Mouse (Mus musculus) MEL (cell line): ENCODE results near the gene Serpina3j.
"Not testable (repeated sequence)": the region's sequence is repeated elsewhere in the genome, so short reads cannot be mapped to it uniquely, and the experiment has no call there.

Experiments
- BHLHE40 ChIP-seq: IDR thresholded peaks from 2 replicates; pipeline ENCODE4 v1.6.1; 2012; ENCODE audit warnings: low read depth, mild to moderate bottlenecking, inconsistent platforms, low read length, improper control_type of control experiment, borderline replicate concordance
- CHD2 ChIP-seq: IDR thresholded peaks from 2 replicates; pipeline ENCODE4 v1.6.1; 2011; ENCODE audit warnings: low read length, improper control_type of control experiment
- CTCF ChIP-seq, 3 experiments: IDR thresholded peaks in 2 of 3; conservative IDR thresholded peaks in 1 of 3; 2 replicates each; pipeline ENCODE4 v1.5.1; 2011 to 2012; ENCODE audit warnings: low read length in 3 of 3, low read depth in 2 of 3, mild to moderate bottlenecking in 2 of 3, improper control_type of control experiment in 1 of 3, inconsistent platforms in 1 of 3, mixed read lengths in 1 of 3, moderate library complexity in 1 of 3; ENCODE audit not compliant: control insufficient read depth in 1 of 3, insufficient read depth in 1 of 3, poor library complexity in 1 of 3, severe bottlenecking in 1 of 3
- EP300 ChIP-seq, 2 experiments: IDR thresholded peaks; 2 replicates each; pipeline ENCODE4 v1.6.1; 2011; ENCODE audit warnings: improper control_type of control experiment in 2 of 2, low read length in 2 of 2, low read depth in 1 of 2, mild to moderate bottlenecking in 1 of 2
- MAFK ChIP-seq: IDR thresholded peaks from 2 replicates; pipeline ENCODE4 v1.6.1; 2011; ENCODE audit warnings: low read depth, mild to moderate bottlenecking, low read length, improper control_type of control experiment, borderline replicate concordance
- MEF2A ChIP-seq: IDR thresholded peaks from 2 replicates; pipeline ENCODE4 v1.6.1; 2014; ENCODE audit warnings: low read depth, mild to moderate bottlenecking, inconsistent platforms, low read length, improper control_type of control experiment; ENCODE audit not compliant: poor library complexity, insufficient replicate concordance, severe bottlenecking; ENCODE audit errors: extremely low read depth
- MYB ChIP-seq: IDR thresholded peaks from 2 replicates; pipeline ENCODE4 v1.6.1; 2011; ENCODE audit warnings: mild to moderate bottlenecking, low read depth, low read length, improper control_type of control experiment
- MYC ChIP-seq: IDR thresholded peaks from 2 replicates; pipeline ENCODE4 v1.6.1; 2011; ENCODE audit warnings: low read depth, mild to moderate bottlenecking, low read length, improper control_type of control experiment, moderate library complexity
- NRF1 ChIP-seq: IDR thresholded peaks from 2 replicates; pipeline ENCODE4 v1.6.1; 2014; ENCODE audit warnings: low read depth, mild to moderate bottlenecking, inconsistent platforms, low read length, improper control_type of control experiment, moderate library complexity; ENCODE audit not compliant: poor library complexity, insufficient read depth, severe bottlenecking
- POLR2A ChIP-seq, 2 experiments: IDR thresholded peaks; 2 replicates each; pipeline ENCODE4 v1.6.1; 2011 to 2012; ENCODE audit warnings: low read length in 2 of 2, mild to moderate bottlenecking in 2 of 2, control low read depth in 1 of 2, improper control_type of control experiment in 1 of 2, low read depth in 1 of 2, moderate library complexity in 1 of 2; ENCODE audit not compliant: control insufficient read depth in 1 of 2, insufficient read depth in 1 of 2, poor library complexity in 1 of 2
- POLR2AphosphoS2 ChIP-seq: IDR thresholded peaks from 2 replicates; pipeline ENCODE4 v1.6.1; 2011; ENCODE audit warnings: low read length, improper control_type of control experiment
- TBP ChIP-seq: IDR thresholded peaks from 2 replicates; pipeline ENCODE4 v1.8.0; 2011; ENCODE audit warnings: low read depth, low read length, improper control_type of control experiment
- USF1 ChIP-seq: IDR thresholded peaks from 2 replicates; pipeline ENCODE4 v1.6.1; 2014; ENCODE audit warnings: low read depth, mild to moderate bottlenecking, inconsistent platforms, low read length, improper control_type of control experiment, moderate library complexity
- ZMIZ1 ChIP-seq: IDR thresholded peaks from 2 replicates; pipeline ENCODE4 v1.6.1; 2012; ENCODE audit warnings: low read depth, mild to moderate bottlenecking, inconsistent platforms, low read length, improper control_type of control experiment, moderate library complexity

DNA sequence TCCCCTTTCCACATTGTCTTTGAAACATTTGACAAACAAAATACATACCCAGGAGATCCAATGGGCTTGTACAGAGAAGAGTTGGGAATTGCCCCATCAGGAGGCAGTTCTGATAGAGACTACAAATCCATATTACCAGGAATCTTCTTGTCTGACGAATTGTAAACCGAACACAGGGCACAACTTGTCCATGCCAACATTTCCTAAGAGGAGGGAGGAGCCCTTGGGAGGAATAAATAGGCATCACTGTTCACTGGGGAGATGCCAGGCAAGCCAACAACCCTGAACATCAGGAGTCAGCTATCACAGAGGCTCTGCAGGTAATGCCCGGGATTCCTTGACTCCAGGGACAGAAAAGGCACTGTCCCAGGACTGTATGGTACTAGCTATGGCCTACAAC lies 23.9 kb downstream of the Serpina3j start, which contains the start of the genes Serpina3k and Serpina3m:
- TF ChIP-seq EP300 (IDR thresholded peaks at IDR 0.05; ENCODE audit: low read depth in 1 of 2, low read length in 2 of 2); BHLHE40; NRF1; TBP; POLR2AphosphoS2; USF1; CTCF (IDR thresholded peaks at IDR 0.05 in 2 of 3, conservative IDR thresholded peaks at IDR 0.05 in 1 of 3; ENCODE audit: control insufficient read depth in 1 of 3, insufficient read depth in 1 of 3, low read depth in 2 of 3, low read length in 3 of 3, poor library complexity in 1 of 3, severe bottlenecking in 1 of 3); CHD2; ZMIZ1; MEF2A; MAFK; POLR2A (IDR thresholded peaks at IDR 0.05; ENCODE audit: control insufficient read depth in 1 of 2, insufficient read depth in 1 of 2, low read depth in 1 of 2, low read length in 2 of 2, poor library complexity in 1 of 2); MYB; MYC: not testable (repeated sequence)
